Mouse (Mus musculus) intestine, embryonic 14.5 days (tissue): ENCODE results near the gene Epb41l3. TPM values are rescaled to one million over a fixed set of nuclear protein-coding genes. Genes with fewer than 3 reads are reported as not detected.
A peak's percentile ranks its signal among the peaks of the same experiment; 100 is the strongest.

ENCODE experiments used
- ATAC-seq: fragments of 200-750 bp; cut with Nextera tagmentation; replicated peaks from 2 replicates; pipeline ENCODE4 v1.8.0; 2017; ENCODE audit warnings: low read depth, moderate number of reproducible peaks, moderate TSS enrichment, moderate library complexity; ENCODE audit not compliant: low FRiP score, low TSS enrichment
- DNase-seq: peaks from one replicate; pipeline ENCODE4 v3.0.0-alpha.2; 2018; ENCODE audit warnings: low spot score
- H3K27ac ChIP-seq: fragments of 300-500 bp; sonication (generic); 2 replicates; pipeline ENCODE4 v1.5.1; 2014; ENCODE audit warnings: low read depth, mild to moderate bottlenecking, control low read depth
- H3K27me3 ChIP-seq: fragments of 300-500 bp; sonication (generic); replicated peaks from 2 replicates; pipeline ENCODE4 v1.6.1; 2014; ENCODE audit warnings: low read length, control low read depth; ENCODE audit not compliant: control insufficient read depth, insufficient read depth
- H3K36me3 ChIP-seq: fragments of 300-500 bp; sonication (generic); 2 replicates; pipeline ENCODE4 v1.6.1; 2014; ENCODE audit warnings: low read length, control low read depth; ENCODE audit not compliant: control insufficient read depth, insufficient read depth
- H3K4me1 ChIP-seq: fragments of 300-500 bp; sonication (generic); replicated peaks from 2 replicates; pipeline ENCODE4 v1.6.1; 2014; ENCODE audit warnings: low read length, control low read depth, mixed read lengths; ENCODE audit not compliant: control insufficient read depth, insufficient read depth
- H3K4me2 ChIP-seq: fragments of 300-500 bp; sonication (generic); 2 replicates; pipeline ENCODE4 v1.6.1; 2014; ENCODE audit warnings: low read length
- H3K4me3 ChIP-seq: fragments of 300-500 bp; sonication (generic); 2 replicates; pipeline ENCODE4 v1.5.1; 2014; ENCODE audit warnings: low read depth, low read length, control low read depth, mixed read lengths
- H3K9ac ChIP-seq: fragments of 300-500 bp; sonication (generic); 2 replicates; pipeline ENCODE4 v1.6.1; 2014; ENCODE audit warnings: mild to moderate bottlenecking, low read length
- H3K9me3 ChIP-seq: fragments of 300-500 bp; sonication (generic); 2 replicates; pipeline ENCODE4 v1.6.1; 2016; ENCODE audit warnings: low read length, control low read depth; ENCODE audit not compliant: control insufficient read depth
- WGBS: fragments of 180-500 bp; shearing (Covaris S2); extraction: QIAGEN DNeasy Blood & Tissue Kit; methylation state at CpG from one replicate; pipeline ENCODE4 v1.1.7; 2014; 5-methylcytosine and 5-hydroxymethylcytosine counted together
- polyA plus RNA-seq: library from polyadenylated mRNA; unstranded; fragments of >200 nt; fragmentation: Nextera tagmentation; extraction: Ambion mirVana; gene quantifications from 2 replicates; pipeline ENCODE4 v1.2.1, GENCODE M21; 2014

Epb41l3 gene
- polyA plus RNA-seq, 1 experiment from 2014 or later: 103 TPM

DNA sequence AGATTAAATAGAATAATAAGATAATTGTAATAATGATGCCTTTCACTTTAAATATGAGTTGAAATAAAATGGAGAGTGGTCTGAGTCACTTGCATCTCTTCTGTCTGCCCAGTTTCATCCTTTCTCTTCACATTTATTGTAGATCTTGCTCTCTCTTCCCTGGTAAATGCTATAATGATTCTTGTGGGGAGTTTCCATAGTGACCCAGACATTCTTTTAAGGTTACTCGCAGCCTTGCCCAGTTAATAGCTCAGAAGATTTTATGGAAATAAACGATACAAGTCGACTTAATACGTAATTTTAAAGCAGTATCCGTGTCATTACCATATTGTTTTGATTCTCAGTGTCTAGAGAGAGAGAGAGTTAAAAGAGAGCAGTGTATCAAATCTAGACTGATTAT, 154.0 kb downstream of the Epb41l3 start:
- Histone ChIP-seq H3K4me2 (no peak overlapping the region), H3K9ac (no peak overlapping the region), H3K9me3 (no peaks in the 10 kb centered on the region), H3K27me3 (no peaks in the 10 kb centered on the region), H3K27ac (no peak overlapping the region), H3K36me3 (no peaks in the 10 kb centered on the region), H3K4me3 (no peak overlapping the region), H3K4me1 (peaks cover 11% of the 10 kb centered on the region)
- 68% methylated on average over 5 of the region's 5 CpGs for WGBS
- ATAC-seq (no peak), DNase-seq (no peak)

DNA sequence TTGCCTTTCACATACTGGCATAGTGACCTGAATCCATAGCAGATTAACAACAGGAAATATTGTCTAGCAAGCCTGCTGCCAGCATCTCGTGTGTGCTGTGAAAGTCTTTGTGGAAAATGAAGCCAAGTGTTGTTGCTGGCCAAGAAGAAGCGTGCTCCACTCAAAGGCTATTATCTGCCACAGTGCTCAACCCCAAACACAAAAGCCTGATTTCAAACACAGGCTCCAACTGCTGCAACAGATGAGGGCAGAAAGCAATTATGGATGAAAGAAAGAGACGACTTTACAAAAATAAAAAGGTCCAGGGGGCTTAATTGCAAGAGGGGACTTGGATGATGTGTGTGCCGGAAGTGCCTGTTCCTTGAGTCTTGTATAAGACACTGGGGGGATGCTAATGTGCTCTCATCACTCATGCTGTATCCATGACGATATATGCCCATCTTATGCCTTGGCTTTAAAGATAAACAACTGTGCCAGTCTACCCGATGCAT, 154.7 kb downstream of the Epb41l3 start:
- Histone ChIP-seq H3K9me3 (no peaks in the 10 kb centered on the region), H3K9ac (no peak overlapping the region), H3K4me3 (no peak overlapping the region), H3K4me1 (peaks cover 11% of the 10 kb centered on the region), H3K36me3 (no peaks in the 10 kb centered on the region), H3K4me2 (no peak overlapping the region), H3K27ac (0 out of 2 replicates have a peak overlapping the region, but pooled peaks have one; percentile 14), H3K27me3 (no peaks in the 10 kb centered on the region)
- no peak for ATAC-seq
- WGBS: 65% methylated on average over 6 of the region's 6 CpGs
- no peak for DNase-seq

DNA sequence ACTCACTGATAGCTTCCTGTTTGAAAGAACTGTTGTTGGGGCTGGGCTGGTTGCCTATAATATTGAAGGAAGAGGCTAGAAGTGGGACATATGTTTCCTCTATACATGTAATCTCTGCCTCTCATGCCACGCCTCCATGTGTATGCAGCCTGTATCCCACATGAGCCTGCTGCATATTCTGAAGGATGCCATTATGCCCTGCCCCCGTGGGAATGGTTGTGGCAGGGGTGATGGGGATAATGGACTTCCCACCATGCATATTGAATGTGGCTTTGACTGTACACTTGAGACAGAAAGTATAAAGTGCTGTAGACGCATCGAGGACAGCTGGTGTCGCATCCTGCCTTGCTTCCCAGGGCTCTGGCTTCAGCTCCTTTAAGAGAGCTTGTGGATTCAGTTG, 155.9 kb downstream of the Epb41l3 start:
- Histone ChIP-seq H3K4me3 (no peak overlapping the region), H3K4me1 (peaks cover 11% of the 10 kb centered on the region), H3K27ac (no peak overlapping the region), H3K27me3 (no peaks in the 10 kb centered on the region), H3K4me2 (no peak overlapping the region), H3K9ac (no peak overlapping the region), H3K36me3 (no peaks in the 10 kb centered on the region), H3K9me3 (no peaks in the 10 kb centered on the region)
- DNase-seq: no peak
- ATAC-seq: no peak
- 79% methylated on average over 5 of the region's 5 CpGs for WGBS

GRCm38 (mm10) chr17:69237172-69237571, 161.7 kb downstream of the Epb41l3 start:
- no peak for ATAC-seq
- Histone ChIP-seq H3K9me3 (no peaks in the 10 kb centered on the region), H3K4me2 (no peak overlapping the region), H3K36me3 (peaks cover 16% of the 10 kb centered on the region), H3K9ac (no peak overlapping the region), H3K4me3 (no peak overlapping the region), H3K4me1 (no peaks in the 10 kb centered on the region), H3K27ac (no peak overlapping the region), H3K27me3 (no peaks in the 10 kb centered on the region)
- no peak for DNase-seq
- WGBS: 91% methylated on average over 3 of the region's 3 CpGs

GRCm38 (mm10) chr17:69238810-69239373, 163.4 kb downstream of the Epb41l3 start:
- H3K9ac ChIP-seq: no peak overlapping the region
- no peak overlapping the region for H3K4me3 ChIP-seq
- peaks cover 19% of the 10 kb centered on the region for H3K36me3 ChIP-seq
- no peak for DNase-seq
- H3K9me3 ChIP-seq: no peaks in the 10 kb centered on the region
- no peak overlapping the region for H3K4me2 ChIP-seq
- ATAC-seq: no peak
- no peaks in the 10 kb centered on the region for H3K27me3 ChIP-seq
- no peaks in the 10 kb centered on the region for H3K4me1 ChIP-seq
- 89% methylated on average over 4 of the region's 4 CpGs for WGBS
- no peak overlapping the region for H3K27ac ChIP-seq

GRCm38 (mm10) chr17:69239423-69239822, 163.9 kb downstream of the Epb41l3 start:
- Histone ChIP-seq H3K36me3 (peaks cover 21% of the 10 kb centered on the region), H3K9ac (no peak overlapping the region), H3K27ac (no peak overlapping the region), H3K4me1 (no peaks in the 10 kb centered on the region), H3K4me3 (no peak overlapping the region), H3K27me3 (no peaks in the 10 kb centered on the region), H3K9me3 (no peaks in the 10 kb centered on the region), H3K4me2 (no peak overlapping the region)
- DNase-seq: no peak
- 86% methylated on average over 6 of the region's 6 CpGs for WGBS
- ATAC-seq: no peak

DNA sequence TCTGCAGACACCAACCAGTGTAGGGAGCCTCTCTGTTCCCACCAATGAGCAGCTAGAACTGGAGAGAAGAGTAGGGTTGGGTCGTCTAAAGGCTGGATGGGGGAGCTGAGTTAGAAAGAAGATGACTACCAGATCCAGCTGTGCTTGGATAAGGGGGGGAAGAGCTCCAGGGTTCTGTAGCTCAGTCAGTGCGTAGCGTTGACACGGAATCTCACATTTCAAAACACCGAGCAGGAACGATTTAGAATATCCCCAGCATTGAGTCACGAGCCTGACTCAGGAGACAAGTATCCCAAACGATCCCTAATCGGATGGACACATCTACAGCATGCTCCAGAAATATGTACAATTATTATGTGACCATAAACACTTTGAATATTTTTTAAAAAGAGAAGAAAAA, 180.4 kb downstream of the Epb41l3 start:
- Histone ChIP-seq H3K36me3 (peaks cover 8% of the 10 kb centered on the region; the same call in 1 of the 2 replicates), H3K4me2 (no peak overlapping the region), H3K4me3 (no peak overlapping the region), H3K27me3 (no peaks in the 10 kb centered on the region), H3K9me3 (no peaks in the 10 kb centered on the region), H3K27ac (no peak overlapping the region), H3K4me1 (no peaks in the 10 kb centered on the region), H3K9ac (no peak overlapping the region)
- DNase-seq: no peak
- no peak for ATAC-seq
- WGBS: 41% methylated on average over 9 of the region's 9 CpGs

DNA sequence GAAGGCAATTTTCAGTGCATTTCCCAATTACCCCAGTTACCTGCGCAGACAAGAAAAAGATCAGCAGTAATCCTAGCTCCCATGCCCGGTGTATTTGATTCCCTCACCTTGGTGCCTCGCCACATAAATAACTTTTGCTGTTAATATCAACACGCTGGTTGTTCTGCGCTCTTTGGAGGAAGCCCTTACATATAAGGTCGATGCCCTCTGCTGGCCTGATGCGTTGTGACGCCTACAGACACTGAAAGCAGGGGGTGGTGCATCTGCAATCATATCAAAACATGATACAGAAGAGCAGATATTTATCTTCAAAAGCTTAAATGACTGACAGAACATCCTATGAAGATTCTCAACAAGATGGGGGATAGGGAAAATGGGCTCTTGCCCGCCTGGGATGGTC, 181.0 kb downstream of the Epb41l3 start:
- Histone ChIP-seq H3K27me3 (no peaks in the 10 kb centered on the region), H3K27ac (no peak overlapping the region), H3K4me2 (no peak overlapping the region), H3K9ac (no peak overlapping the region), H3K4me3 (no peak overlapping the region), H3K9me3 (no peaks in the 10 kb centered on the region), H3K4me1 (no peaks in the 10 kb centered on the region), H3K36me3 (peaks cover 8% of the 10 kb centered on the region; the same call in 1 of the 2 replicates)
- DNase-seq (no peak), ATAC-seq (0 out of 2 replicates have a peak, but pooled peaks have one; percentile 47)
- WGBS: 39% methylated on average over 9 of the region's 9 CpGs
